Mouse (Mus musculus) megakaryocyte, adult 5-6 weeks (primary cell): ENCODE data around the gene Atxn7. TPM values are rescaled to one million over a fixed set of nuclear protein-coding genes. Genes with fewer than 3 reads are reported as not detected.
A peak's percentile ranks its signal among the peaks of the same experiment; 100 is the strongest.

Source experiments
- ATAC-seq: 2 replicates; pipeline ENCODE4 v1.8.0; 2016; ENCODE audit warnings: mild to moderate bottlenecking, inconsistent platforms; ENCODE audit not compliant: poor library complexity, severe bottlenecking
- total RNA-seq, 2 experiments: library from RNA; stranded (forward) in 1 of 2; stranded (reverse) in 1 of 2; fragments of 153-499, 151-499 nt in 1 of 2; fragments of 221-1000, 200-1000 nt in 1 of 2; gene quantifications; 2 replicates each; pipeline versions ENCODE4 v1.2.3 to v1.2.4; 2015 to 2017

Atxn7 gene
- total RNA-seq, 2 experiments from 2014 or later, result 21.5 to 23.6 TPM

GRCm38 (mm10) chr14:14104213-14104929 lies 143.1 kb downstream of the Atxn7 start:
- ATAC-seq, result peak; percentile 45

- no peak for ATAC-seq
Observed at GRCm38 (mm10) chr14:14104930-14105318, 143.7 kb downstream of the Atxn7 start.

- no peak for ATAC-seq
Observed at GRCm38 (mm10) chr14:14110710-14111109, 149.5 kb downstream of the Atxn7 start.

- peak; percentile 100 for ATAC-seq
Observed at GRCm38 (mm10) chr14:14120230-14121096, 159.2 kb downstream of the Atxn7 start, which contains the start of gene Psmd6. Gene Psmd6 (minus strand): TSS chr14:14120984.

Other genes starting within 250 kb of the Atxn7 start
- gene Gm281, start 47.0 kb upstream of the Atxn7 start, total RNA-seq (2015), result not detected in 2 replicates
- gene Gm281, start 47.0 kb upstream of the Atxn7 start, total RNA-seq (2017), result not detected in 2 replicates
- 200 and 258 TPM in 2 replicates for gene Thoc7, start 412 bp downstream of the Atxn7 start, total RNA-seq (2015)
- gene Thoc7, start 412 bp downstream of the Atxn7 start, total RNA-seq (2017), result 223 and 268 TPM in 2 replicates
- gene Psmd6, start 159.5 kb downstream of the Atxn7 start, total RNA-seq (2015), result 118 and 157 TPM in 2 replicates
- 158 and 182 TPM in 2 replicates for gene Psmd6, start 159.5 kb downstream of the Atxn7 start, total RNA-seq (2017)
- not detected in 2 replicates for gene Olfr720, start 225.4 kb downstream of the Atxn7 start, total RNA-seq (2015)
- not detected in 2 replicates for gene Olfr720, start 225.4 kb downstream of the Atxn7 start, total RNA-seq (2017)